Mouse (Mus musculus) limb, embryonic 14.5 days (tissue): ENCODE measurements around the gene Ccdc60. TPM values are rescaled to one million over a fixed set of nuclear protein-coding genes. Genes with fewer than 3 reads are reported as not detected.

Experiments used
- ATAC-seq: fragments of 200-750 bp; cut with Nextera tagmentation; 2 replicates; pipeline ENCODE4 v1.8.0; 2017; ENCODE audit warnings: low read depth, moderate number of reproducible peaks, moderate TSS enrichment; ENCODE audit not compliant: low FRiP score
- DNase-seq: peaks from one replicate; pipeline ENCODE4 v3.0.0-alpha.2; 2015; ENCODE audit warnings: low spot score
- H3K27ac ChIP-seq: fragments of 300-500 bp; sonication (generic); replicated peaks from 2 replicates; pipeline ENCODE4 v1.5.1; 2014; ENCODE audit warnings: low read depth, mild to moderate bottlenecking, low read length, moderate library complexity, mixed read lengths
- H3K27me3 ChIP-seq: fragments of 300-500 bp; sonication (generic); 2 replicates; pipeline ENCODE4 v1.6.1; 2014; ENCODE audit warnings: low read length, mixed read lengths; ENCODE audit not compliant: control insufficient read depth, insufficient read depth
- H3K36me3 ChIP-seq: fragments of 300-500 bp; sonication (generic); 2 replicates; pipeline ENCODE4 v1.6.1; 2014; ENCODE audit warnings: mild to moderate bottlenecking, low read length, moderate library complexity, mixed read lengths; ENCODE audit not compliant: control insufficient read depth, insufficient read depth
- H3K4me1 ChIP-seq: fragments of 300-500 bp; sonication (generic); 2 replicates; pipeline ENCODE4 v1.6.1; 2014; ENCODE audit warnings: antibody characterized with exemption, low read length, mixed read lengths; ENCODE audit not compliant: control insufficient read depth, insufficient read depth
- H3K4me2 ChIP-seq: fragments of 300-500 bp; sonication (generic); replicated peaks from 2 replicates; pipeline ENCODE4 v1.6.1; 2014; ENCODE audit warnings: low read depth, mild to moderate bottlenecking, low read length, moderate library complexity; ENCODE audit not compliant: severe bottlenecking
- H3K4me3 ChIP-seq: fragments of 300-500 bp; sonication (generic); replicated peaks from 2 replicates; pipeline ENCODE4 v1.5.1; 2014; ENCODE audit warnings: low read length
- H3K9ac ChIP-seq: fragments of 300-500 bp; sonication (generic); 2 replicates; pipeline ENCODE4 v1.6.1; 2014; ENCODE audit warnings: mild to moderate bottlenecking, low read depth, low read length, moderate library complexity; ENCODE audit not compliant: severe bottlenecking
- H3K9me3 ChIP-seq: fragments of 300-500 bp; sonication (generic); 2 replicates; pipeline ENCODE4 v1.6.1; 2016; ENCODE audit warnings: low read length; ENCODE audit not compliant: control insufficient read depth
- POLR2A ChIP-seq: fragments of 200-500 bp; IDR thresholded peaks from 2 replicates; pipeline ENCODE4 v1.8.0; 2012; ENCODE audit warnings: inconsistent platforms, mild to moderate bottlenecking, moderate library complexity, borderline replicate concordance; ENCODE audit not compliant: insufficient read depth, insufficient read length; ENCODE audit errors: extremely low read depth
- WGBS: fragments of 180-500 bp; shearing (Covaris S2); extraction: QIAGEN DNeasy Blood & Tissue Kit; methylation state at CpG from one replicate; pipeline ENCODE4 v1.1.7; 2014; 5-methylcytosine and 5-hydroxymethylcytosine counted together
- polyA plus RNA-seq, 2 experiments: library from polyadenylated mRNA; depleted of rRNA in 1 of 2; stranded (reverse) in 1 of 2; unstranded in 1 of 2; fragments of >200 nt; fragmentation: Nextera tagmentation in 1 of 2; extraction: Ambion mirVana in 1 of 2; gene quantifications; 2 replicates each; pipeline versions ENCODE4 v1.2.1 to v1.2.3; 2012 to 2014

Ccdc60 gene
- polyA plus RNA-seq, 2 experiments, result 0.80 to 1.4 TPM

- no peak overlapping the region for H3K27ac ChIP-seq
- no peaks in the 10 kb centered on the region for H3K4me1 ChIP-seq
- H3K4me3 ChIP-seq, result no peak overlapping the region
- no peaks in the 10 kb centered on the region for H3K9me3 ChIP-seq
- no peak for ATAC-seq
- WGBS, result 72% methylated on average over 7 of the region's 7 CpGs
- no peak overlapping the region for H3K9ac ChIP-seq
- TF ChIP-seq POLR2A, result no peak
- no peak overlapping the region for H3K4me2 ChIP-seq
- H3K36me3 ChIP-seq, result no peaks in the 10 kb centered on the region
- H3K27me3 ChIP-seq, result no peaks in the 10 kb centered on the region
- no peak for DNase-seq
These were observed 69.5 kb downstream of the Ccdc60 start for GRCm38 (mm10) chr5:116219288-116219687.

- Histone ChIP-seq H3K9me3 (no peaks in the 10 kb centered on the region), H3K27me3 (no peaks in the 10 kb centered on the region), H3K4me3 (no peak overlapping the region), H3K36me3 (no peaks in the 10 kb centered on the region), H3K4me2 (no peak overlapping the region), H3K27ac (no peak overlapping the region), H3K9ac (no peak overlapping the region), H3K4me1 (no peaks in the 10 kb centered on the region)
- TF ChIP-seq POLR2A, result no peak
- DNase-seq (no peak), ATAC-seq (no peak)
- 68% methylated on average over 5 of the region's 5 CpGs for WGBS
These were observed 76.1 kb downstream of the Ccdc60 start for GRCm38 (mm10) chr5:116212706-116213105.

- H3K9me3 ChIP-seq, result no peaks in the 10 kb centered on the region
- H3K9ac ChIP-seq, result no peak overlapping the region
- no peaks in the 10 kb centered on the region for H3K27me3 ChIP-seq
- no peaks in the 10 kb centered on the region for H3K4me1 ChIP-seq
- no peak overlapping the region for H3K4me3 ChIP-seq
- no peak overlapping the region for H3K27ac ChIP-seq
- no peaks in the 10 kb centered on the region for H3K36me3 ChIP-seq
- TF ChIP-seq POLR2A, result no peak
- DNase-seq, result no peak
- no peak overlapping the region for H3K4me2 ChIP-seq
- ATAC-seq, result no peak
- 57% methylated on average over 11 of the region's 11 CpGs for WGBS
These were observed 79.2 kb downstream of the Ccdc60 start for GRCm38 (mm10) chr5:116209378-116210091.

- Histone ChIP-seq H3K27me3 (no peaks in the 10 kb centered on the region), H3K27ac (no peak overlapping the region), H3K4me1 (no peaks in the 10 kb centered on the region), H3K4me3 (no peak overlapping the region), H3K9ac (no peak overlapping the region), H3K36me3 (no peaks in the 10 kb centered on the region), H3K9me3 (no peaks in the 10 kb centered on the region), H3K4me2 (no peak overlapping the region)
- ATAC-seq, result no peak
- DNase-seq, result no peak
- WGBS, result 46% methylated on average over 16 of the region's 16 CpGs
- TF ChIP-seq POLR2A, result no peak
These were observed 79.9 kb downstream of the Ccdc60 start for GRCm38 (mm10) chr5:116208741-116209368.

- Histone ChIP-seq H3K27me3 (no peaks in the 10 kb centered on the region), H3K27ac (no peak overlapping the region), H3K9me3 (no peaks in the 10 kb centered on the region), H3K9ac (no peak overlapping the region), H3K4me3 (no peak overlapping the region), H3K4me2 (no peak overlapping the region), H3K4me1 (no peaks in the 10 kb centered on the region), H3K36me3 (no peaks in the 10 kb centered on the region)
- 75% methylated on average over 5 of the region's 5 CpGs for WGBS
- no peak for TF ChIP-seq POLR2A
- ATAC-seq, result no peak
- no peak for DNase-seq
These were observed 86.1 kb downstream of the Ccdc60 start for GRCm38 (mm10) chr5:116202692-116203091.
